Mouse (Mus musculus) kidney, embryonic 16.5 days (tissue): Measurements from ENCODE around the gene Slc9a6. TPM values are rescaled to one million over a fixed set of nuclear protein-coding genes. Genes with fewer than 3 reads are reported as not detected.

Experiments used
- ATAC-seq: fragments of 200-750 bp; cut with Nextera tagmentation; 2 replicates; pipeline ENCODE4 v1.8.0; 2017; ENCODE audit warnings: moderate TSS enrichment; ENCODE audit not compliant: low FRiP score, low TSS enrichment
- H3K27ac ChIP-seq: fragments of 300-500 bp; sonication (generic); 2 replicates; pipeline ENCODE4 v1.5.1; 2014; ENCODE audit warnings: low read length
- H3K27me3 ChIP-seq: fragments of 300-500 bp; sonication (generic); 2 replicates; pipeline ENCODE4 v1.6.1; 2014; ENCODE audit warnings: low read length, control low read depth, mixed read lengths; ENCODE audit not compliant: insufficient read depth
- H3K36me3 ChIP-seq: fragments of 300-500 bp; sonication (generic); 2 replicates; pipeline ENCODE4 v1.6.1; 2014; ENCODE audit warnings: low read length, control low read depth, mixed read lengths; ENCODE audit not compliant: insufficient read depth
- H3K4me1 ChIP-seq: fragments of 300-500 bp; sonication (generic); 2 replicates; pipeline ENCODE4 v1.6.1; 2014; ENCODE audit warnings: low read length, control low read depth, mixed read lengths; ENCODE audit not compliant: insufficient read depth
- H3K4me2 ChIP-seq: fragments of 300-500 bp; sonication (generic); replicated peaks from 2 replicates; pipeline ENCODE4 v1.6.1; 2014; ENCODE audit warnings: low read depth, low read length
- H3K4me3 ChIP-seq: fragments of 300-500 bp; sonication (generic); 2 replicates; pipeline ENCODE4 v1.5.1; 2014; ENCODE audit warnings: mild to moderate bottlenecking, low read length
- H3K9ac ChIP-seq: fragments of 300-500 bp; sonication (generic); replicated peaks from 2 replicates; pipeline ENCODE4 v1.6.1; 2014; ENCODE audit warnings: low read length
- H3K9me3 ChIP-seq: fragments of 300-500 bp; sonication (generic); 2 replicates; pipeline ENCODE4 v1.6.1; 2016; ENCODE audit warnings: low read length, control low read depth
- WGBS: fragments of 180-500 bp; shearing (Covaris S2); extraction: QIAGEN DNeasy Blood & Tissue Kit; methylation state at CpG from one replicate; pipeline ENCODE4 v1.1.7; 2014; 5-methylcytosine and 5-hydroxymethylcytosine counted together
- polyA plus RNA-seq: library from polyadenylated mRNA; unstranded; fragments of >200 nt; fragmentation: Nextera tagmentation; extraction: Ambion mirVana; gene quantifications from 2 replicates; pipeline ENCODE4 v1.2.1, GENCODE M21; 2015

Gene Slc9a6
- 13.1 and 13.5 TPM in 2 replicates for polyA plus RNA-seq

GRCm38 (mm10) chrX:56609623-56610317 lies at the start of gene Slc9a6:
Gene Slc9a6 (plus strand): TSS chrX:56609757.
- Histone ChIP-seq H3K36me3 (no peaks in the 10 kb centered on the region), H3K9ac (peak within 1 kb of the TSS; percentile 65), H3K9me3 (no peaks in the 10 kb centered on the region), H3K27ac (peak within 1 kb of the TSS; percentile 58; the same call in 1 of the 2 replicates), H3K4me1 (no peaks in the 10 kb centered on the region; the same call in 1 of the 2 replicates), H3K4me3 (peak within 1 kb of the TSS; percentile 64), H3K27me3 (no peaks in the 10 kb centered on the region), H3K4me2 (peak within 1 kb of the TSS; percentile 65)
- WGBS = 18% methylated on average over 31 of the region's 50 CpGs
- peak; percentile 98 for ATAC-seq

GRCm38 (mm10) chrX:56572465-56572864 lies 37.1 kb upstream of the Slc9a6 start:
- Histone ChIP-seq H3K4me2 (no peak overlapping the region), H3K4me3 (no peak overlapping the region), H3K27ac (no peak overlapping the region), H3K4me1 (no peaks in the 10 kb centered on the region), H3K9ac (no peak overlapping the region), H3K9me3 (no peaks in the 10 kb centered on the region), H3K27me3 (no peaks in the 10 kb centered on the region), H3K36me3 (no peaks in the 10 kb centered on the region)
- no peak for ATAC-seq
- WGBS = 30% methylated on average over 6 of the region's 6 CpGs

DNA sequence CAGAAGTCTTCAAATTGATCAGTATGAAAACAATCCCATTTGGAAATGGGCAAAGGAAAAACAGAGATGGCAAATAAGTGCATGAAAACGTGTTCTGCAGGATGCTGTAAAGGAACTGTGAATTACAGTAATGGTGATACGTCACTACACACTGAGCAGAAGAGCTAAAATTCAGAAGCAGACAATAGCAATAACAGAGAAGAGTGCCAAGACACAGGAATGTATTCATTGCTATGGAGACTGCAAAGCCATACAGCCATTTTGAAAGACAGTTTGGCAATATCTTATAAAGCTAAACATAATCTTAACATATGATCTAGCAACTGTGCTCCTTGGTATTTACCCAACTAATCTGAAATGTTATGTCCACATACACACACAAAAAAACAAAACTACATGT lies 31.4 kb upstream of the Slc9a6 start:
- no peaks in the 10 kb centered on the region for H3K36me3 ChIP-seq
- 75% methylated on average over 2 of the region's 2 CpGs for whole genome bisulfite sequencing
- no peaks in the 10 kb centered on the region for H3K4me1 ChIP-seq
- ATAC-seq = no peak
- H3K9ac ChIP-seq = no peak overlapping the region
- no peak overlapping the region for H3K27ac ChIP-seq
- no peak overlapping the region for H3K4me3 ChIP-seq
- H3K9me3 ChIP-seq = no peaks in the 10 kb centered on the region
- no peak overlapping the region for H3K4me2 ChIP-seq
- H3K27me3 ChIP-seq = no peaks in the 10 kb centered on the region

GRCm38 (mm10) chrX:56597219-56597886 lies 12.2 kb upstream of the Slc9a6 start:
- ATAC-seq = peak; percentile 77
- peak overlapping the region; percentile 51 for H3K4me2 ChIP-seq
- no peaks in the 10 kb centered on the region for H3K36me3 ChIP-seq
- peak overlapping the region; percentile 78 for H3K9ac ChIP-seq
- peak overlapping the region; percentile 74 for H3K4me3 ChIP-seq
- H3K27me3 ChIP-seq = no peaks in the 10 kb centered on the region
- WGBS = 22% methylated on average over 25 of the region's 25 CpGs
- H3K9me3 ChIP-seq = no peaks in the 10 kb centered on the region
- H3K4me1 ChIP-seq = 0 out of 2 replicates have a peak, but pooled peaks cover 3% of the 10 kb centered on the region
- H3K27ac ChIP-seq = peak overlapping the region; percentile 68; the same call in 1 of the 2 replicates

DNA sequence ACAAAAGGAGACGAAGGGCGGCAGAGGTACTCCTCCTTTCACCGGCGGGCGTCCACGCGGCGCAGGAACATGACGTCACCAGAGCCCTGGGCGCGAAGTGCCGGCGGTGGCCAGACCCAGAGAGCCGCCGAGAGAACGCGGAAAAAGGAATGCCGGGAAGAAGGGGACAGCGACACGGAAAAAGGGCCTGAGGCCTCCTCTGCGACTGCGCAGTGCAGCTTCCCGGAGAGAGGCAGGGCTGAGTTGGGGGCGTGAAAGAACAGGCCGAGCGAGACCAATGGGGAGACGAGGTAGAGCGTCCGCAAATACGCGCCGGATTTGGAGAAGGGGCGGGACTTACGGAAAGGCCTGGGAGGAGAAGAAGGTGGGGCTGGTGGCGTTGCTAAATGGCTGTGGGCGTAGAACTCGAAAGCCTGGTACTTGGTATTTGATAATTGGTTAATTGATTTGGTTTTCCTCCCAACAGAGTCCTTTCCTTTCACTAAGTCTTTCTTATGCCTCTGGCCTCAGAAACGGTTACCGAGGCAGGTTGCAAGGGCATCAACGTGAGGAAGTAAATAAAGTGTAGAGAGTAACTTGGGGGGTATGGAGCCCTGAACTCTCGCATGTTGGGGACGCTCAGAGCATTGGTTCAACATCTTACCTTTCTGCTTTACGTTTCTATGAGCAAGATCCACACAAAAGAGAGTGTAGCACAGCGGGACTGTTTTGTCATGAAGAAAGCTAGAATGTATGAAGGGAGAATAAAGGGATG lies 11.5 kb upstream of the Slc9a6 start, which contains the start of gene Mmgt1:
Gene Mmgt1, minus strand, starts transcription at position 183 of the 754 bp plus-strand sequence.
- no peaks in the 10 kb centered on the region for H3K36me3 ChIP-seq
- H3K4me3 ChIP-seq = peak within 1 kb of the TSS; percentile 74
- H3K4me2 ChIP-seq = peak within 1 kb of the TSS; percentile 51
- 0 out of 2 replicates have a peak, but pooled peaks cover 3% of the 10 kb centered on the region for H3K4me1 ChIP-seq
- no peaks in the 10 kb centered on the region for H3K9me3 ChIP-seq
- WGBS = 23% methylated on average over 44 of the region's 44 CpGs
- peak within 1 kb of the TSS; percentile 78 for H3K9ac ChIP-seq
- ATAC-seq = peak; percentile 99
- H3K27ac ChIP-seq = peak within 1 kb of the TSS; percentile 68; the same call in 1 of the 2 replicates
- no peaks in the 10 kb centered on the region for H3K27me3 ChIP-seq

GRCm38 (mm10) chrX:56606536-56606935 lies 3.0 kb upstream of the Slc9a6 start:
- H3K9ac ChIP-seq = no peak overlapping the region
- H3K9me3 ChIP-seq = no peaks in the 10 kb centered on the region
- no peak overlapping the region for H3K4me3 ChIP-seq
- no peak overlapping the region for H3K27ac ChIP-seq
- no peak for ATAC-seq
- no peaks in the 10 kb centered on the region for H3K27me3 ChIP-seq
- H3K4me1 ChIP-seq = no peaks in the 10 kb centered on the region; the same call in 1 of the 2 replicates
- no peaks in the 10 kb centered on the region for H3K36me3 ChIP-seq
- WGBS = 64% methylated on average over 2 of the region's 2 CpGs
- no peak overlapping the region for H3K4me2 ChIP-seq

DNA sequence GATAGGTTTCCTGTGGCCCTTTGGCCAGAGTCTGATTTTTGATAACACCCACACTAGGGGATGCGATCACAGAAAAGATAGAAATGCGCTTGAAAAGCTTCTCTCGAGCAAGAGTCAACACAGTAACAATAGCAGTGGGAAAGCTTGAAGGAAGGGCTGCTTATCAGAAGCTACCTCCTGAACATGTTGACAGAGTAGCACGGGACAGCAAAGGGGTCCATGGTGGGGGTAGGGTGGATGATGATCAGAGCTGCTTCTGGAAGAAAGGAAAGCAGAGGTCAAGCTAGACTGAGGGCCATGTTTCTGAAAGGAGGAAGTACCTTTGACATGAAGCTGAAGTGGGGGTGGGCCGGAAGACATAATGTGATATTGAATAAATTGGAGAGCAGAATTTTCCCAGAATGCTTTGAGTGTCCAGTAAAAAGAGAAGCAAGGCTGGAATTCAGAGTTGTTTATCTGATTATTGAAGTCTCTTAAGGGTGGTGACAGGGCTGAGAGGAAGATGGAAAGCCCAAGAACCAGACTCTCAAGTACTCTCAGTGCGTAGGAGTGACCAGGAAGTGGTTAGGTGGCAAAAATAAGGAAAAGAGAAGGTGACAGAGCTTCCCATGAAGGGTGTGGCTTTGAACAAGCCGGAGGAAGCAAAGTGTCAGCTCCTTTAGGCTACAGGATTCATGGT lies 2.4 kb upstream of the Slc9a6 start:
- Histone ChIP-seq H3K27me3 (no peaks in the 10 kb centered on the region), H3K36me3 (no peaks in the 10 kb centered on the region), H3K4me2 (no peak overlapping the region), H3K9me3 (no peaks in the 10 kb centered on the region), H3K27ac (no peak overlapping the region), H3K9ac (no peak overlapping the region), H3K4me1 (no peaks in the 10 kb centered on the region; the same call in 1 of the 2 replicates), H3K4me3 (no peak overlapping the region)
- no peak for ATAC-seq
- 82% methylated on average over 7 of the region's 7 CpGs for WGBS

- 0 out of 2 replicates have a peak, but pooled peaks have one; percentile 31 for ATAC-seq
- WGBS = 26% methylated on average over 7 of the region's 7 CpGs
Observed at GRCm38 (mm10) chrX:56609285-56609622, 303 bp upstream of the Slc9a6 start.

GRCm38 (mm10) chrX:56610318-56610694 lies 749 bp downstream of the Slc9a6 start:
- Histone ChIP-seq H3K9ac (peak overlapping the region; percentile 65), H3K27ac (no peak overlapping the region), H3K9me3 (no peaks in the 10 kb centered on the region), H3K36me3 (no peaks in the 10 kb centered on the region), H3K27me3 (no peaks in the 10 kb centered on the region), H3K4me2 (peak overlapping the region; percentile 65), H3K4me3 (peak overlapping the region; percentile 64), H3K4me1 (no peaks in the 10 kb centered on the region; the same call in 1 of the 2 replicates)
- WGBS = 27% methylated on average over 13 of the region's 13 CpGs
- no peak for ATAC-seq

More at GRCm38 (mm10) chrX:56609285-56609622, 303 bp upstream of the Slc9a6 start:
- Histone ChIP-seq H3K36me3 (no peaks in the 10 kb centered on the region), H3K4me1 (no peaks in the 10 kb centered on the region; the same call in 1 of the 2 replicates), H3K27me3 (no peaks in the 10 kb centered on the region), H3K4me3 (peak overlapping the region; percentile 64), H3K4me2 (peak overlapping the region; percentile 49), H3K27ac (no peak overlapping the region), H3K9ac (peak overlapping the region; percentile 63), H3K9me3 (no peaks in the 10 kb centered on the region)
